Mouse (Mus musculus) thymus, postnatal 14 days (tissue): ENCODE measurements at regions not wholly inside any gene's neighbourhood (a gene's known extent, or its start where the extent isn't known, plus 50 kb on each side); places are given as distances from the start of the nearest gene placed in this dataset.
A peak's percentile ranks its signal among the peaks of the same experiment; 100 is the strongest.

Source experiments
- DNase-seq: peaks from one replicate; pipeline ENCODE4 v3.0.0; 2021

GRCm38 (mm10) chr14:25068430-25068829 is 390.6 kb upstream of the Zmiz1 start:
- DNase-seq, result no peak

GRCm38 (mm10) chr14:25073143-25073542 is 385.8 kb upstream of the Zmiz1 start:
- no peak for DNase-seq

- no peak for DNase-seq
Measured at GRCm38 (mm10) chr14:25074022-25074800, 384.8 kb upstream of the Zmiz1 start.

GRCm38 (mm10) chr14:25074891-25075290 is 384.1 kb upstream of the Zmiz1 start:
- no peak for DNase-seq

- DNase-seq, result no peak
Measured at GRCm38 (mm10) chr14:25080431-25080830, 378.6 kb upstream of the Zmiz1 start.

GRCm38 (mm10) chr14:25083847-25084246 is 375.1 kb upstream of the Zmiz1 start:
- DNase-seq, result peak; percentile 32

GRCm38 (mm10) chr14:25096786-25097185 is 362.2 kb upstream of the Zmiz1 start:
- DNase-seq, result no peak

GRCm38 (mm10) chr14:25105391-25105790 is 353.6 kb upstream of the Zmiz1 start:
- DNase-seq, result no peak

- no peak for DNase-seq
Measured at GRCm38 (mm10) chr14:25106451-25106850, 352.5 kb upstream of the Zmiz1 start.

GRCm38 (mm10) chr14:25108101-25108652 is 350.8 kb upstream of the Zmiz1 start:
- DNase-seq, result peak; percentile 87

GRCm38 (mm10) chr14:25108701-25109290 is 350.2 kb upstream of the Zmiz1 start:
- DNase-seq, result peak; percentile 46

GRCm38 (mm10) chr14:25109691-25110090 is 349.3 kb upstream of the Zmiz1 start:
- DNase-seq, result no peak

- no peak for DNase-seq
Measured at GRCm38 (mm10) chr14:25112832-25113231, 346.2 kb upstream of the Zmiz1 start.

GRCm38 (mm10) chr14:25113326-25113725 is 345.7 kb upstream of the Zmiz1 start:
- DNase-seq, result no peak

GRCm38 (mm10) chr14:25116424-25116823 is 342.6 kb upstream of the Zmiz1 start:
- peak; percentile 87 for DNase-seq

GRCm38 (mm10) chr14:25119999-25120398 is 339.0 kb upstream of the Zmiz1 start:
- peak; percentile 48 for DNase-seq

- DNase-seq, result no peak
Measured at GRCm38 (mm10) chr14:25120506-25120905, 338.5 kb upstream of the Zmiz1 start.

- no peak for DNase-seq
Measured at GRCm38 (mm10) chr14:25122971-25123535, 335.9 kb upstream of the Zmiz1 start.

- DNase-seq, result peak; percentile 47
Measured at GRCm38 (mm10) chr14:25123541-25124337, 335.2 kb upstream of the Zmiz1 start.

GRCm38 (mm10) chr14:25126544-25126943 is 332.4 kb upstream of the Zmiz1 start:
- no peak for DNase-seq

- DNase-seq, result no peak
Measured at GRCm38 (mm10) chr14:25127544-25128159, 331.3 kb upstream of the Zmiz1 start.

GRCm38 (mm10) chr14:25128160-25128547 is 330.8 kb upstream of the Zmiz1 start:
- no peak for DNase-seq

- no peak for DNase-seq
Measured at GRCm38 (mm10) chr14:25135371-25135770, 323.6 kb upstream of the Zmiz1 start.
